Mouse (Mus musculus) Patski (cell line): ENCODE results near the gene Tsks. TPM values are rescaled to one million over a fixed set of nuclear protein-coding genes. Genes with fewer than 3 reads are reported as not detected.

Experiments used
- ATAC-seq: fragments of 100-300 bp; one replicate; pipeline ENCODE4 v1.8.0; 2021
- CTCF ChIA-PET: fragments of 350-600 bp; sonication (Branson Sonifier 250); formaldehyde crosslinking; loops from one replicate; lab custom pipeline; 2022; ENCODE audit warnings: inconsistent platforms; lab: Charles Lee
- POLR2A ChIA-PET: fragments of 350-600 bp; sonication (Branson Sonifier 250); formaldehyde crosslinking; loops from one replicate; lab custom pipeline; 2022; ENCODE audit warnings: antibody characterized with exemption, inconsistent platforms; lab: Charles Lee
- DNase-seq: peaks from one replicate; pipeline ENCODE4 v3.0.0-alpha.2; 2011; ENCODE audit warnings: low read depth, low spot score
- H3K27me3 ChIP-seq: fragments of 371-371 bp; one replicate; pipeline ENCODE4 v1.5.1; 2021
- CTCF ChIP-seq: fragments of 100-300 bp; IDR thresholded peaks from one replicate; pipeline ENCODE4 v1.5.1; 2021
- in situ Hi-C: fragments of 300-500 bp; cut with MboI; formaldehyde crosslinking; loops from 3 replicates; pipeline ENCODE4 v1.11.1; 2018; ENCODE audit warnings: low pct_unique_long_range_greater_than_20kb, mixed read lengths
- polyA plus RNA-seq: library from polyadenylated mRNA; unstranded; gene quantifications from one replicate; pipeline ENCODE4 v1.2.3, GENCODE M21; 2021

Gene Tsks
- polyA plus RNA-seq, result 0.06 TPM

DNA sequence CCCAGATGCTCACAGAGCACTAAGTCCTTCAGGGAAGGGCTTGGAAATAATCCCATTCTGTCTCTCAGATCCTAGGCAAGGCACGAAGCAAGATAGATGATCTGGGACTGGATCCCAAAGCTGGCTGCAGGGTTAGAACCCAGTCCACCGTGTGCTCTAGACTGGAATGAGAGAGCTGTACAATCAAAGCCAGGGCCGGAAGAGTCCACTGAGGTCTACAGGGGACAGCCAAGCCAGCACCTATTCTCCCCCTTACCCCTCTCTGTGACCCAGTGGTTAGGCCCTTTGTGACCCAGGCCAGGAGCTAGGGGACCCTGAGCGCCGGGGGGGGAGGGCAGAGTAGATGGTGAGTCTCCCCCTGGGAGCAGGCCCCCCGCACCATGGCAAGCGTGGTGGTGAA lies at the start of gene Tsks:
Gene Tsks, plus strand, starts transcription at position 301 of the 400 bp plus-strand sequence.
- DNase-seq (no peak), ATAC-seq (no peak)
- CTCF ChIA-PET, result interaction anchor here (1.4 to 2.3 kb wide), 2 partner anchors 13 to 15 kb away, joined by 7 to 8 read pairs; no protein-coding TSS in a partner anchor
- no peaks in the 10 kb centered on the region for H3K27me3 ChIP-seq
- TF ChIP-seq CTCF, result no peak
- POLR2A ChIA-PET, result no interaction called here
- in situ Hi-C loops, result no loop called here

DNA sequence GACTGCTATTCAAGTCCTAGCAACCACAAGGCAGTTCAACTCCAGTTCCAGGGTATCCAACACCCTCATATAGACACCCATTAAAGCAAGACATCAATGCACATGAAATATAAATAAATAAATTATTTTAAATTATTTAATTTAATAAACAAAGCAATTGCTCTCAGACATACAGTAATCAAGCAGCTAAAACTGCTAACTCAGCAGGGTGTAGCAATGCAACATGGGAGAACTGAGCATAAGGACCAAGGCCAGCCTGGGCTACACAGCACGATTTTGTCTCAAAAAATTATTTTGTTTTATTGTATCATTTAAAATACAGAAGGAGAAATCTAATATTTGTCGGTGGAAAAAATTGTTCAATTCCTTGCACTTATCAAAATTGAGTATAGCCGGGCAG lies 48.8 kb upstream of the Tsks start:
- TF ChIP-seq CTCF, result no peak
- in situ Hi-C loops, result loop anchor here (10.0 kb wide), 1 partner anchor 61 kb away; no protein-coding TSS in a partner anchor
- no peaks in the 10 kb centered on the region for H3K27me3 ChIP-seq
- POLR2A ChIA-PET, result interaction anchor here (0.6 kb wide), 1 partner anchor 20 kb away, joined by 4 read pairs; no protein-coding TSS in a partner anchor
- ATAC-seq (no peak), DNase-seq (no peak)
- CTCF ChIA-PET, result interaction anchor here (1.0 to 4.1 kb wide), 2 partner anchors 11 to 36 kb away, joined by 3 to 15 read pairs; partner anchors contain the start of gene Ap2a1

DNA sequence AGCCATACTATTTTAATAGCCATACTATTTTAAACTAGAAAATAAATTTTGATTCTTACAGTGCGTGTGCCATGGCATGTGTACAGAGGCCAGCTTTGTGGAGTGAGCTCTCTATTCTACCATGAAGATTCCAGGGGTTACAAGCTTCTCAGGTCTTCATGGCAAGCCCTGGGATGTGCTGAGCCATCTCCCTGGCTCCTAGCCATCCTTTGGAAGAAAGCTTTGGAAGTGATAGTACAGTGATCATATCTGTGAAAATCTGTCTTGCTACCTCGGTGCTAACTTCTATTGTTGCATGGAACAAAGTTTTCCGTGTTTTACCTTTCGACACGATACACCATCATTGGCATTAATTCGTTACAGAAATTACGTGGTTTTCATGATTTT lies 47.8 kb upstream of the Tsks start:
- DNase-seq, result no peak
- H3K27me3 ChIP-seq, result no peaks in the 10 kb centered on the region
- no peak for TF ChIP-seq CTCF
- ATAC-seq, result no peak
- in situ Hi-C loops, result loop anchor here (10.0 kb wide), 1 partner anchor 60 kb away; no protein-coding TSS in a partner anchor
- POLR2A ChIA-PET, result no interaction called here
- CTCF ChIA-PET, result interaction anchor here (4.1 kb wide), 1 partner anchor 35 kb away, joined by 15 read pairs; the partner anchor contains the start of gene Ap2a1

DNA sequence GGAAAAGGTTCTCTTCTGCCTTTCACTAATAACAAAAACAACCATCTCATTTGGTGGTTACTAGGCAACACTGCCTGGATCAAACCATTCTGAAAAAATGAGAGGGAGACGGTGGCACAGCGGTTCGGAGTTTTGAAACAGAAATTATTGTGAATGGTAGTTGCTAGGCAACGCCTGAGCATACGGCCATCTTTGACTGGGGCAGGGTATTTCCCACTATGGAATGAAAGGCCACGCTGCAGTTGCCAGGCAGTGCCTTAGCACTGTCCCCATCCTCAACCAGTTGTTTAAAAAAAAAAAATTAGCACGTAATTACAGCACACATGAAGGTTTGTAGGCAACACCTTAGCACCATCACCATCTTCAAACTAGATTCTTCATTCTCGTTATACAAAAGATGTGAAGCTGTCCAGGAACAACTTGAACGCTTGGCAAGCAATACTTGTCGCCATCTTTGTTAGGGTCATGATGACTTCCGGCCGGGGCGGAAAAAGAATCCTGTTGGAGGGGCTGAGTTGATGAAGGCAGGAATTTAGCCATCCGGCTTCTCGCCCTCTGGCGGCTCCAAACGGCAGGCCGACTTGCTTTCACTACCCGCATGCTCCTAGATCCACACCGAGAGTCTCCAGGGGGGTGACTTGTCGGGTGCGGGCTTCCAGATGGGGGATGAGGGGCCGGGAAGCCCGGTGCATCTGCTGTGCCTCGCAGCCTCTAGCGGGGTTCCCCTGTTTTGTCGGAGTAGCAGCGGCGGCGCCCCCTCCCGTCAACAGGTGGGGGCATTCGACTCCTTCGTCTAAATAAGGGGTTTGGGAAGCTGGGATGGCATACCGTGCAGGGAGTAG lies 47.2 kb upstream of the Tsks start, which contains the start of gene Fuz:
Gene Fuz, plus strand, starts transcription at position 487 of the 842 bp plus-strand sequence.
- POLR2A ChIA-PET, result interaction anchor here (0.6 to 1.3 kb wide), 4 partner anchors 13 to 57 kb away, joined by 3 to 5 read pairs (median 3); partner anchors contain the start of gene Ap2a1
- in situ Hi-C loops, result loop anchor here (10.0 kb wide), 1 partner anchor 59 kb away; no protein-coding TSS in a partner anchor
- ATAC-seq (peak; percentile 55), DNase-seq (peak; percentile 80)
- no peak for TF ChIP-seq CTCF
- no peaks in the 10 kb centered on the region for H3K27me3 ChIP-seq
- CTCF ChIA-PET, result interaction anchor here (1.0 to 4.1 kb wide), 3 partner anchors 9 to 35 kb away, joined by 4 to 15 read pairs (median 7); partner anchors contain the start of gene Ap2a1

DNA sequence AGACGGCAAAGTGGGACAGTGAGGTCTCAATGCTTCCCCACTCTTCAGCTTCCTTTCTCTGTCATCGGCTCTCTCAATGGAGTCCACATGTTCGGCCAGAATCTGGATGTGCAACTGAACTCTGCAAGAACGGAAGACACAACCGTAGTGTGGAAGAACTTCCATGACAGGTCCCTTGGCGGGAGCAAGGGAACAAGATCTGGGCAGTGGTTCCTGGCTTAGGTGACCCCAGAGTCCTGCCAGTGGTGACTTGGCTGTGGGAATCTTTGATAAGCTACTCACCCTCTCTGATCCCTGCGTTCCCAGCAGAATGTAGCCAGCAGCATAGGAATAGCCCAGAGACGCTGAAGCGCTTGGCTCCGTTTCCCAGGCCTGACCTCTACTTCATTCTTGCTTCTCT lies 46.5 kb upstream of the Tsks start:
- H3K27me3 ChIP-seq, result no peaks in the 10 kb centered on the region
- CTCF ChIA-PET, result interaction anchor here (1.0 to 4.1 kb wide), 3 partner anchors 9 to 36 kb away, joined by 4 to 15 read pairs (median 7); partner anchors contain the start of gene Ap2a1
- in situ Hi-C loops, result loop anchor here (10.0 kb wide), 1 partner anchor 58 kb away; no protein-coding TSS in a partner anchor
- DNase-seq, result no peak
- POLR2A ChIA-PET, result interaction anchor here (0.6 to 1.3 kb wide), 5 partner anchors 12 to 58 kb away, joined by 3 to 5 read pairs (median 3); partner anchors contain the start of gene Ap2a1
- no peak for ATAC-seq
- no peak for TF ChIP-seq CTCF

DNA sequence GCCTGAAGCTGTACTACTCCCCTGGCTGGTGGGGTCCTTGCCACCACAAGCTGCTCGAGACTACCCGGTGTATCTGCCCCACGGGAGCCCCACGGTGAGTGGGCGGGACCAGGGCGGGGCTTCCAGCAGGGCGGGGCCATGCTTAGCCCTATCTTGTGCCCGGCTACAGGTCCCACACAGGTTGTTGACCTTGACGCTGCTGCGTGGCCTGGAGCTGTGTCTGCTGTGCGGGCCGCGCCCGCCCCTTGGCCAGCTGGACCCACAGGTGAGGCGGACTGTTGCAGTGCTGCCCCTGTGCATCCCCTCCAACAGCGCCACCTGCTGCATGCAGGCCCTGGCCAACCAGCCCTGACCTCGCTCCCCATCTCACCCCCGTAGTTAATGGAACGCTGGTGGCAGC lies 44.4 kb upstream of the Tsks start:
- no peak for DNase-seq
- in situ Hi-C loops, result loop anchor here (10.0 kb wide), 1 partner anchor 56 kb away; no protein-coding TSS in a partner anchor
- POLR2A ChIA-PET, result interaction anchor here (0.7 kb wide), 1 partner anchor 53 kb away, joined by 3 read pairs; no protein-coding TSS in a partner anchor
- no peaks in the 10 kb centered on the region for H3K27me3 ChIP-seq
- no peak for ATAC-seq
- CTCF ChIA-PET, result interaction anchor here (0.9 kb wide), 1 partner anchor 38 kb away, joined by 3 read pairs; no protein-coding TSS in a partner anchor
- TF ChIP-seq CTCF, result no peak

DNA sequence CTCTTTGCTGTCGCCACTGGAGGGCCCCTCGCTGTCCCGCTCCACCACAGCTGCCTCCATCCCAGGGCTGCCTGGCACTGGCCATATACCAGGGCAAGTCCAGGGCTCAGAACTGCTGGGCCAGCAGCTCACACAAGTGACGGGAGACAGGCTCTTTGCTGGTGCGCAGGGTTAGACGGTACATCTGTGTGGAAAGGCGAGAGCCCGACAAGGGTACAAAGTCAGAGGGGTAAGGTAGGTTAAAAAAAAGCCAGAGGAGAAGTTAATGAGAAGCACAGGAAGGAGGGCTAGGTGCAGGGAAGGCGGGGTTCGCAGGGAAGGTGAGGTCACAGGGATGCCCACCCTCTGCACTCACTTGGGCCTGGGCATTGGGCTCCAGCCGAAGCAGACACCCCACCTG lies 42.4 kb upstream of the Tsks start:
- in situ Hi-C loops, result no loop called here

DNA sequence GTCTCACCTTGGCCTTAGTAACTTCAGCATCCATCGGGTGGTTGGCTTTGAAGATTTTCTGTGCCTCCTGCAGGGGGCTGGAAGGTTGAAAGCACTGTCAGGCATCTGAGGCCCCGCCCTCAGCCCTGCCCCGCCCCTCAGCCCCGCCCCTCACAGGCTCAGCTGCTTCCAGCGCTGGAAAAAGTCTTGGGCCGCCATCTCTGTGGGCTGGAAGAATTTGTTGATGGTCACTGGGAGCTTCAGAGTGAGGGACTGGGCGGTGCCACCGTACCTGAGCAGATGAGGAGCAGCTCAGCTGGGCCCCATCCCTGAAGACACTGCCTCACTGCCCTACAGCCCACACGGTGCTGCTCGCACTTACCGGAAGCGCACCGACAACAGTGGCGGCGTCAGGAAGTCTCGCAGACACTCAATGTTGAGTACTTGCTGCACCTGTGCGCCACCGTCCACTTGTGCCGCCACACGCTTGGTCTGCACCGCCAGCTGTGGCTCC lies 41.7 kb upstream of the Tsks start:
- H3K27me3 ChIP-seq, result no peaks in the 10 kb centered on the region
- CTCF ChIA-PET, result no interaction called here
- in situ Hi-C loops, result no loop called here
- DNase-seq (no peak), ATAC-seq (no peak)
- POLR2A ChIA-PET, result no interaction called here
- TF ChIP-seq CTCF, result no peak

More for the DNA sequence above, 42.4 kb upstream of the Tsks start:
- ChIA-PET POLR2A (interaction anchor here (1.3 kb wide), 1 partner anchor 51 kb away, joined by 3 read pairs; no protein-coding TSS in a partner anchor), CTCF (no interaction called here)
- ATAC-seq (no peak), DNase-seq (no peak)
- H3K27me3 ChIP-seq, result no peaks in the 10 kb centered on the region
- TF ChIP-seq CTCF, result no peak

DNA sequence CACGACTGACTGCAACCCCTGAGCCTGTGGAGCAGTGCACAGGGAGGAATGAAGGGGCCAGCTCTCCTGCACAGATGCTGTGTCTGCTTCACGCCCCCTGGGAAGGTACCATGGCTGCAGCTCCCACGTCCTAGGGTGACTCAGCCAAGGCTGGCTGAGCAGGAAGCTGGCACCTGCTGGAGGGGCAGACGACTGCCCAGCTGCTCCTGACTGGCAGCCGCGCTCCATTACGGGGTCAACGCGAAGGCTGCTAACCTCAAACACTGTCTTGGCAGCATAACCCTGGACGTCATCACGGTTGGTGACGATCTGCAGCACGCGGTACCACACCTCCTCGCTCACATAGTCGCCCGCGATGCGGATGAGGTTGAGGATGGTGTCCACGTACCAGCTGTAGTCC lies 37.6 kb upstream of the Tsks start:
- CTCF ChIA-PET, result interaction anchor here (1.4 kb wide), 2 partner anchors 9 to 12 kb away, joined by 3 to 4 read pairs; no protein-coding TSS in a partner anchor
- no peak for TF ChIP-seq CTCF
- DNase-seq (peak; percentile 64), ATAC-seq (peak; percentile 64)
- H3K27me3 ChIP-seq, result no peaks in the 10 kb centered on the region
- POLR2A ChIA-PET, result interaction anchor here (1.6 kb wide), 1 partner anchor 13 kb away, joined by 3 read pairs; the partner anchor contains the start of gene Med25
- in situ Hi-C loops, result no loop called here
